Mouse (Mus musculus): ENCODE data around the gene Bpifb2.
"Not testable (repeated sequence)": the region's sequence is repeated elsewhere in the genome, so short reads cannot be mapped to it uniquely, and the experiment has no call there.

Bpifb2 gene

DNA sequence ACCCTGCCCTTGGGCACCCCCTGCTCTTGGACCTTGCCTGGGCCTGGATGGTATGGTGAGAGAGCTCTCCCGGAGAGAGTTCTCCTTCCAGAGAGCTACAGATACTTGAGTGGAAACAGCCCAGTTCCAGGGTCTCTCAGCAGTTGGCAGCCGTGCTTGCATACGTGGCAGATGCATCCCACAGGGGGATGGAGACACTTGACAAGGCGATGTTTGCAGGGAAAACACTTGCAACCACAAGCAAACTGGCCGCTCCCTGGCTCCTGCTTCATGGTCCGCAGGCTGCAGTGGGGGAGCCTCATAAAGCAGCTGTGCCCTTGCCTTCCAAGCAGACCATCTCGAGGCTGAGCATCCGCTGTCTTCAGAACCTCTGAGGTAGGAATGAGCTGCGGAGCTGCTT lies at the start of gene Bpifb2:
Bpifb2 (plus strand) TSS at position 301 of the 400 bp plus-strand sequence.
- DNase-seq (ENCODE audit: low spot score): no peak

DNA sequence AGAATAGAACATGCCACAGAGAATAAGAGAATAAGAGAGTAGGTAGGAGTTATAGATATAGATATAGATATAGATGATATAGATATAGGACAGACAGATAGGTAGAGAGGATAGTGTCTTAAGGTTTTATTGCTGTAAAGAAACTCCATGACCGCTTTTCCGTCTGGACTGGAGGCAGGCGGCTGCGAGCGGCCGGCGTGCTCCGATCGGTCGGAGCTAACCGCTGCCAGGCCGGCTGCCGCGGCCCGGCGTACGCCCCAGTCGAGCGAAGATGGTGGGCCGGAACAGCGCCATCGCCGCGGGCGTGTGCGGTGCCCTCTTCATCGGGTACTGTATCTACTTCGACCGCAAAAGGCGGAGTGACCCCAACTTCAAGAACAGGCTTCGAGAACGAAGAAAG lies 48.9 kb upstream of the Bpifb2 start:
- DNase-seq (ENCODE audit: low spot score): not testable (repeated sequence)

- DNase-seq (ENCODE audit: low spot score): no peak
Measured at GRCm38 (mm10) chr2:153827171-153827830, 47.5 kb upstream of the Bpifb2 start.

DNA sequence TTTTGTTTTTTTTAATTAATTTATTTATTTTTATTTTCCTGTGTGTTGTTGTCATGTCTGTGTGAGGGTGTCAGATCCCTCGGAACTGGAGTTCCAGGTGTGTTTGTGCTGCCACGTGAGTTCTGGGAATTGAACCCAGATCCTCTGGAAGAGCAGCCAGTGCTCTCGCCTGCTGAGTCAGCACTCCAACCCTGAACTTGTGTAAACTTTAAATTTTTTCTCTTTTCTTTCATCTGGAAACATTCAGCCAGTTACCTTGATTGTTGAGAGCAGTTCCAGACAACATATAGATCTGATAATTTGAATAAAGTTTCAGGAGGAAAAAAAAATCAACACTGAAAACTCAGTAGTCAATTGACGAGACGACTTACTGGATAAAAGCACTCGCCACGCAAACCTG lies 46.1 kb upstream of the Bpifb2 start:
- DNase-seq (ENCODE audit: low spot score): no peak

DNA sequence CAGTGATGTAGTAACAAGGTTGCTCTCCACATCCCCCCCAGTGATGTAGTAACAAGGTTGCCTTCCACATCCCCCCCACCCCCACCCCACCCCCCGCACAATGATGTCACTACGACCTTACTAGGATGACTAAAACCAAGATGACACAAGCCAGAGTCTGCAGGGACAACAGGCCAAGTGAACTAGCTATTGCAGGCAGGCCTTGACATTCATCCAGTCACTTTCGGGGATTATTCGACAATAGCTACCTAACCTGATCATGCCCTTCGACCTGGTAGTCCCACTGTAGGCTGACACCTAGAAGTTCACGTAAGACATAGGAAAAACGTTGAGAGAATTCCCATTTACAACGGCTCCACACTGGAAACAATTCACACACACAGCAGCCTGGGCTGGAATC lies 41.6 kb upstream of the Bpifb2 start:
- DNase-seq (ENCODE audit: low spot score): no peak

GRCm38 (mm10) chr2:153842854-153843253 lies 32.0 kb upstream of the Bpifb2 start:
- DNase-seq (ENCODE audit: low spot score): no peak

DNA sequence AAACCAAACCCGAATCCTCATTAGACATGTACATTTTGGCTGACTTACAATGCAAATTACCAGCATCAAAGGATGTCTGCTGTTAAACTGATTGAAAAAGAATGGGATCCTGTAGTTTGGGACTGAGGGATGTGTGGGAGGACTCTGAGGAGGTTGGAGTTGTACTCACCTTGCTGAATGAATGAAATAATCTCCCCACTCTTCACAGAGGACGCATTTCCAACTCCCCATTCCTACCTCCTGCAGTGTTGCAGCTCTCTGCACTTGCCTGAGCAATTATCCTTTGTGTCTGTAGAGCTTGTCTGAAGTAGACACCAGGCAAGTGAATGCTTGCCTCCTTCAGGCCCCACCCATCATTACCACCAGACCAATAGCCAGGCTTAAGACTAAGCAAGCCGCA lies 26.5 kb upstream of the Bpifb2 start:
- DNase-seq (ENCODE audit: low spot score): no peak

GRCm38 (mm10) chr2:153850351-153851029 lies 24.4 kb upstream of the Bpifb2 start:
- no peak for DNase-seq (ENCODE audit: low spot score)

GRCm38 (mm10) chr2:153851030-153851360 lies 23.9 kb upstream of the Bpifb2 start:
- peak; percentile 21 for DNase-seq (ENCODE audit: low spot score)

- no peak for DNase-seq (ENCODE audit: low spot score)
Measured at GRCm38 (mm10) chr2:153853544-153853943, 21.3 kb upstream of the Bpifb2 start.

GRCm38 (mm10) chr2:153859581-153859980 lies 15.3 kb upstream of the Bpifb2 start:
- no peak for DNase-seq (ENCODE audit: low spot score)

- DNase-seq (ENCODE audit: low spot score): no peak
Measured at GRCm38 (mm10) chr2:153860315-153860714, 14.5 kb upstream of the Bpifb2 start.

GRCm38 (mm10) chr2:153860715-153861114 lies 14.1 kb upstream of the Bpifb2 start:
- no peak for DNase-seq (ENCODE audit: low spot score)

DNA sequence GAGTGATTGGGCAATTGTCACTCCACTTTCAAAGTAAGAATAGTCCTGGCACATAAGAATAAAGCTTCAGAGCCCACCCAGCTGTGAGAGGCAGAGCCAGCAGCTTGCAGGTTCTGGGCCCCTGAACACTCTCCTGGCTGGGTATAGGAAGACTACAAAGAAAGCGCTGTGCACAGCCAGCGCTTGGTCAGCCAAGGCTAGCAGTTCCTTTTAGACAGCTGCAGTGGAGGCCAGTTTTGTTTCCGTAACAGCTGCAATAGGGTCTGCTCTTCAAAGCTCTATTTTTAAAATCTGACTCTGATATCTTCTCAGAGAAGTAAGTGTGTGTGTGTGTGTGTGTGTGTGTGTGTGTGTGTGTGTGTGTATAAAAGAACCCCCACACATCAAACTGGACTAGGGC lies 12.9 kb upstream of the Bpifb2 start:
- DNase-seq (ENCODE audit: low spot score): no peak

DNA sequence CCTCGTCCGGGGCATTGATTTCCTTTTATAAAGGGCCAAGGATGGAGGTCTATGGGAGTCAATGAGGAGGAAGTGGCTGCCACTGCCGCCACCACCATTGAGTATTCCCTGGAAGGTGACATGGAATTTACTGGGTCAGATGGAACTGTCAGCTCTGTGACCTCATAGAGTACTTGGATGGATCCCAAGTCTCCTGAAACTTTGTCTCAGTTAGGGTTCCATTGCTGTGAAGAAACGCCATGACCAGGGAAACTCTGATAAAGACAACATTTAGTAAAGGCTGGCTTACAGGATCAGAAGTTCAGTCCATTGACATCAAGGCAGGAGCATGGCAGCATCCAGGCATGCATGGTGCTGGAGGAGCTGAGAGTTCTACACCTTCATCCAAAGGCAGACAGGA lies 3.9 kb upstream of the Bpifb2 start, which contains the start of gene Sun5:
Sun5 (minus strand) TSS at position 101 of the 400 bp plus-strand sequence.
- DNase-seq (ENCODE audit: low spot score): no peak

DNA sequence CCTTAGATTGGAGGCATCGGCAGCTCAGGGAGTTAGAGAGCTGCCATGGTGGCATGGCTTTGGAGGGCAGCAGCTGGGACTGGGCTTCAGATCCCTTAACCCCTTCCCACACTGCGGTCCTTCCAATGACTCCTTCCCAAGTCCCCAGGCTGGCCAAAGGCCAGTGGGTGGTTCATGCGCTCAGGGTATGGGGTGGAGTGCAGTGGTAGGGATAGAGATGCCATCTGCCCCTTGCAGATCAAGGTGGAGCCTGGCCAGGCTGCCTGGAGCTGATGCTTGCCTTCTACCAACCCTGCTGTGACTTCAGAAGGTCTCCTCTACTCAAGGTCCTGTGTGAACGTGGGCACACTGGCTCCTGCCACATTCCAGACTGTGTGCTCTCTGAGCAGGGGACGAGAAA lies 24.3 kb downstream of the Bpifb2 start:
- DNase-seq (ENCODE audit: low spot score): no peak

GRCm38 (mm10) chr2:153900088-153900487 lies 25.2 kb downstream of the Bpifb2 start, which contains the start of gene Bpifb6:
Gene Bpifb6 (plus strand): TSS chr2:153900388.
- no peak for DNase-seq (ENCODE audit: low spot score)

DNA sequence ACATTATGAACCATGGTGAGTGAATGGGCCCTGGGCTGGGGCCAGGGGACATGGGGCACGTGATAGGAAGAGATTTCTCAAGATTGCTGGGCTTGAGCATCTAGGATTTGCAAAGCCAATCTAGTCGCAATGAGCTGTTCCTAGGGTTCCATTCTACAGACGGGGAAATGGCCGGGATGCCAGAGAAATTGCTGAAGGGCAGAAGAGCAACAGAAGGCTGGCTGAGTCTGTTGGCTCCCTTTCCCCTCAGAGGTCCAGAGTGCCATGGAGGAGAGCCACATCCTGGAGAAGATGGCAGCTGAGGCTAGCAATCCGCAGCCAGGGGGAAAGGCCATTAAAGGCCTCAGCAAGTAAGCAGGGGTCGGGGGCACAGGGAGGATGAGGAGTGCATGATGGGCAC lies 27.9 kb downstream of the Bpifb2 start:
- DNase-seq (ENCODE audit: low spot score): no peak

DNA sequence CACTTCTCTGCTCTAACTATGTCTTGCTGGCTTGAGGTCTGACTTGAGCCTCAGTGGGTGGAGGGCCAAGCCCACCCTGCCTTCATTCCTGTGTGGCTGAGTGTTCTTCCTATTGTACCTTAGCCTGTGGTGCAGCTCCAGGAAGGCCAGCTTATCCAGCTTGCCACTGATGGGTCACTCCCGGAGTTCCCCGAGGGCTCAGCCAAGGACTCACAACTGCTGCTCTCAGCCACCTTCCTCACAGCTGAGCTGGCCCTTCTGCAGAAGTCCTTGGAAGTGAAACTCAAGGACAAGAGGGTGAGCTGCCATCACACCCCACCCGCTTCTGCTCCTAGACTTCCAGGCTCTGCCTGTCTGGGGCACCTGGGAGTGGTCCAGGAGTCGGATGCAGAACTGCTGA lies 31.8 kb downstream of the Bpifb2 start:
- no peak for DNase-seq (ENCODE audit: low spot score)

DNA sequence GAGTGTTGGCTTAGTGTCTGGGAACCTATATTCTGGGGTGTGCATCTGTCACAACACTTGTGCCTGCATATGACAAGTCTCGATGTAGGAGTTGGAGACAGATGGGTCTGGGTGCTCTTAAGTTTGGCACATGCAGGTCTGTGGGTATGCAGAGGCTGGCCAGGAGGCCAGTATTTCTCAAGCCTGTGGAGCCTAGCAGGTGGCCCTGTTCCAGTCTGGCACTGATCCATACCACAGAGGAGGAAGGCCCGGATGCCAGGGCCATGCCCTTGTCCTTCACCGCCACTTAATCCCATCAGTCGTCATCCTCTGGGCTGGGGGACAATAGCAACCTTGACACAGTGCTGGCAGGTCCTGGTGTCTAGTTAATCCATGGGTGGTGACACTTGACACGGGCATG lies 39.3 kb downstream of the Bpifb2 start:
- DNase-seq (ENCODE audit: low spot score): no peak

DNA sequence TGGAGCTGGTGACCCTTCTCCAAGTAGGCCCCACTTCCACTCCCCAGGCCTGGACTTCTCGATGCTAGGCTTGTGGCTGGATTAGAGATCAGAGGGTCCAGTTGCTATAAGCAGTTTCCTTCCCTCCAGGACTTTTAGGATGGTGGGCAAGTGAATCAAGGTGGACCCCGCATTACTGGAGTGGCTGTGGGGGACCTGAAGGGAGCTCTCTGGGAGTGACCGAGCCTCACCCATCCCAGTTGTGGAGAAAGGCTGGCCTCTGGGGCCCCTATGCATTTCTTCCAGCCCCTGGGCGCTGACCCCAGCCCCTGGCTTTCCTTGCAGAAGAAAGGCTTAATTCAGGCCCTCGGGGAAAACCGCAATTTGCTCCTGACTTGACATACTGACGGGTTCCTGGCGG lies 43.1 kb downstream of the Bpifb2 start, which contains the start of gene Bpifb3:
Bpifb3 (plus strand) TSS at position 301 of the 400 bp plus-strand sequence.
- DNase-seq (ENCODE audit: low spot score): no peak

- DNase-seq (ENCODE audit: low spot score): no peak
Measured at GRCm38 (mm10) chr2:153921246-153921645, 46.4 kb downstream of the Bpifb2 start.

DNA sequence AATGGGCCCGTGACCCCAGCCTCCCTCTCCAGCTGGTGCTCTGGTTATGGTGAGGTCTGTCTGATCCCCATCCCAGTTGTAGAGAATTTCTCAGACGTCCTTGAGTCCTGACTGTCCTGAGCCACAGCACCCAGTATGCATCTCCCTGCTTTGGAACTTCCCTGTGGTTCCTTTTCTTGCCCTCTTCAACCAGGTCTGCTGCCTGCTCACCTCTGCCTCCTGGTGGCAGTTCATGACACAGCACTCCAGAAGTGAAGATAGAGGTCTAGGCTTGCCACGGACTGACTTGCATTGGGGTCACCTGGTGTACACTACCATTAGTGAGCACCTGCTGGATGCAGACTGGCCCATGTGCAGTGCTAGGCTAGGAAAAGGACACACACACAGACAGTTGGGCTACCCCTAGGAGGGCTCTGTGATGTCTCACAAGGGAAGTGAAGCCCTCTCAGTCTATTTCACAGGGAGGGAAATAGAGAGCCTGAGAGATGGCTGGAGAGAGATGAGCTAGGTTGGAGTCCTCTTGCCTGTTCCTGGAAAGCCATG lies 55.1 kb downstream of the Bpifb2 start:
- peak; percentile 30 for DNase-seq (ENCODE audit: low spot score)

Data from urinary bladder, postnatal 25 days (tissue).